Mouse (Mus musculus) fat pad, adult 2 months (tissue): Measurements from ENCODE around the gene Abhd8.

Source experiments
- DNase-seq: peaks from one replicate; pipeline ENCODE4 v3.0.0-alpha.2; 2011; ENCODE audit warnings: low read depth, low spot score; ENCODE audit errors: extremely low read depth

Gene Abhd8

DNA sequence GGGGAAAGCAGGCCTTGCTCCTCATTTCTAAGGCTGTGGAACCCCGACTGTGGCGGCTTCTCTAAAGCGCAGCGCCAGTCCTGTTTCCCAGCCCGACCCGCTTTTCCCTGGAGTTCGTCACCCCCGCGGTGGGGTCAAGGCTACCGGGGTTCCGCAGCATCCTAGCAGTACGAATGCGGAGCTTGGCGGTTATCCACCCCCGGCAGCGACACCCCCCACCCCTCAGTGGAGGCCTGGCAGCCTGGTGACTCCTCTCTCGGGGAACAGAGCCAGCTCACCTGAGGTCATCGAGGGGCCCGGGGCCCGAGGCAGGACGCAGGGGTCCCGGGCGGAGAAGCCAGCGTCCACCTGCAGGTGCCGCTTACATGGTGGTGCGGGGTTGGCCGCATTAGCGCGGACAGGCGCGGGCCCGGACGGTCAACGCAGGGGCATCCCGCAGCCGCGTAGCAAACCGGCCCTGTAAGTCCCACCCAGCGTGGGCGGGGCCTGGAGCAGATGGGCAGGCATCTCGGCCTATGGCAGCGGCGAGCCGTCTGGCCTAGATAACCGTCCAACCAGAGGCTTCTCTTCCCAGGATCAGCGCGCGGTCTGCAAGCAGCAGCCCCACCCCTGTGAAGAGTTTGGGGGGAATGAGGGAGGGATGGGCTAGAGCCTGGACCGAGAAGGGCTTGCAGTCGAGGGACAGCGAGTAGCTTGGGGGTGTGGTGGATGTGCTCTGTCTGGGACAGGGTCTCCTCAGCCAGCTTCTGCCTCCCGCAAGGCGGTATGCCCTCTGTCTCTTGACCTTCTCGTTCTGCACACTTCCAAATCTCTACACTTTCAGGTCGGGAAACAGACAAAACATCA, at the start of gene Abhd8:
TSS of gene Abhd8 (minus strand) at position 468 of the 846 bp plus-strand sequence.
- no peak for DNase-seq

DNA sequence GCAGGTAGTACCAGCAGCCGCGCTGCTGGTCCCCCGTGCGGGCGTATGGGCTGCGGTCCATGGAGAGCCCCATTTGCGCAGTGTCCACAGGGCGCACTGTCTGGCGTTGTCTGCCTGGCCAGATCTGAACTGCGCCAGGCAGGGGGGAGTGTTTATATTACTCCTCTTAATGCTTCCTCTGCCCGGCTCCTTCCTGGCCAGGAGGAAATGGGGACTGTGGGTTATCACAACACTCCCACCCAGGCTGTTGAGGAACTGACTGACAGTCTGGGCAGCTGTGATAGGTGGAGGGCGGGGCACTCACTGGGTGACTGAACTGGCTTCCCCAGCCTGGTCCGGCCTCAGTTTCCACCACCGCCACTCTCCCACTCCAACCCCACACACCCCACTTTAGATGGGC, 48.2 kb upstream of the Abhd8 start, which contains the start of gene Plvap:
TSS of gene Plvap (minus strand) at position 109 of the 400 bp plus-strand sequence.
- DNase-seq, result no peak

DNA sequence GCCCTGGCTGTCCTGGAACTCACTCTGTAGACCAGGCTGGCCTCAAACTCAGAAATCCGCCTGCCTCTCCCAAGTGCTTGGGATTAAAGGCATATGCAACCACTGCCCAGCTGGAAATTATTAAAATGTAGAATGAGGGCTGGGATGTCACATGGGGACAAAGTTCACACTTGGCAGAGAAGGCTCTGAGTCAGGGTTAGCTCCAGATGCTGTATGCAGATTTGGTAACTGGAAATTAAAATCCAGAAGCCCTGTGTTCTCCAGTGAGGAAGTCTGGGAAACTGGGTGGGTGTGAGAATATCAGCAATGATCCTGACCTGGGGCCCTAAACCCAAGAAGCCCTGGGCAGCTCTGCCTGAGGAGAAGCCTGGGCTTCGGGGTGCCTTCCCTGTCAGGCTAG, 45.9 kb upstream of the Abhd8 start:
- DNase-seq, result no peak

DNA sequence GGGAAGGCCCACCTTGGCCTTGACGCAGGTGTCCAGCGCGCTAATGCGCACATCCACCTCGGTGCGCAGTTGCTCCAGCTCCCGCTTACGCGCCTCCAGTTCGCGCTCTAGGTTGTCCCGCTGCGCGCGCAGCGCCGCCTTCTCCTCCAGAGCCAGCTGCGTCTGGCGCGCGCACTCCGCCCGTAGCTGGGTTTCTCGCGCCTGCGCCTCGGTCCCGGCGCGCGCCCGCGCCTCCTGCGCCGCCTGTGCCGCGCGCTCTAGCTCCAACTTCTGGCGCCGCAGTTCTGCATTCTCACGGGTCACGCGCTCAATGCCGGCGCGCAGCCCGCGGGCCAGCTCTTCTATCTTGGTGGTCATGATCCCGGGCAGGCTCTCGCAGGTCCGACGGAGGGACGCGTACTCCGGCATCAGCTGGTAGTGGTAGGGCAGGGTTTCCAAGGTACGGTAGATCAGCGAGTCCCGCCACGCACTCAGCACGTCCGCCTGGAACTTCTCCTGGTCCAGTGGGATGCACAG, 44.2 kb upstream of the Abhd8 start:
- DNase-seq, result no peak

DNA sequence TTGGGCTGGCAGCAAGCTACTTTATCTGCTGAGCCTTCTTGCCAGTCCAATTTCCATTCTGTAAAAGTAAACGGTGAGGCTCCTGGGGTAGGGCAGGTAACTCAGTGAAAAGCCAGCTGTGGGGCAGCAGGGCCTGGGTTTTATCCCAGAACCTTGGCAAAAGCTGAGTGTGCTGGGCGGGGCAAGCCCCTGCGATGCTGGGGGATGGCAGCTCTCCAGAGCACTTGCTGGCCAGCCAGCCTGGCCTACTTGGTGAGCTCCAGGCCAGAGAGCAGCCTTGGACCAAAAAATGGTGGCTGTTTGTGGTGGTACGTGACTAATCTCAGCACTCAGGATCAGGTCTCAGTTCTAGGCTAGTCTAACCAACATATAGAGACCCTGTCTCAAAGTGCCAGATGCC, 42.5 kb upstream of the Abhd8 start:
- no peak for DNase-seq

DNA sequence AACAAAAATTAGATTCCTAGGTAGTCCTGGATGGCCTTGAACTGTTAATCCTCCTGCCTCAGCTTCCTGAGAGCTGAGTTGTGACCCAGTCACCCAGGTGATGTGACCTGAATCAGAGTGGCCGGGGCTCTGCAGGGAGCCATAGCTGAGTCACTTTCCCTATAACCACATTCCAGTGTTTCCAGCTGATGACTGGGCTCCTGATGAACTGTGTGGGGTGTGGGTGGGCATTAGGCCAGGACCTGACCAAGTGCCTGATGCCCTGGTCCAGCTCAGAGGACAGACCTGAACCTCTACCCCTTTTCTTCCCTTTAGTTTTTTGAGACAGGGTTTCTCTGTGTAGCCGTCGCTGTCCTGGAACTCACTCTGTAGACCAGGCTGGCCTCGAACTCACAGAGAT, 41.9 kb upstream of the Abhd8 start:
- DNase-seq, result no peak

DNA sequence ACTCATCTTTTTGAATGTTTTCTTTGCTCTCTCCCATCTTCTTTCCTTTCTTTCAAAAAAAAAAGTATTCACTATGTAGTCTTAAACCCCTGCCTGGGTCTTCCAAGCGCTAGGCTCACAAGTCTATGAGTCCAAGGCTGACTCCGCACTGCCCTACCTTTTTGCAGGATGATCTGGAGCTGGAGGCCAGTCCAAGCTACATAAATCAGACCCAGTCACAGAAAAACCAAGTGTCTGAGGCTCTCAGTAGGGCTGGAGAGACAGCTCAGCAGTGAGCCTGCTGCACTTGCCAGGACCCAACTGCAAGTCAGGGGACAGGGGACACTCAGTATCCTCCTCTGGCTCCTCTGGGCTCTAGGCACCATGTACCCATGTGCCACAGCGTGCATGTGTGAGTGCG, 40.9 kb upstream of the Abhd8 start:
- DNase-seq, result no peak

DNA sequence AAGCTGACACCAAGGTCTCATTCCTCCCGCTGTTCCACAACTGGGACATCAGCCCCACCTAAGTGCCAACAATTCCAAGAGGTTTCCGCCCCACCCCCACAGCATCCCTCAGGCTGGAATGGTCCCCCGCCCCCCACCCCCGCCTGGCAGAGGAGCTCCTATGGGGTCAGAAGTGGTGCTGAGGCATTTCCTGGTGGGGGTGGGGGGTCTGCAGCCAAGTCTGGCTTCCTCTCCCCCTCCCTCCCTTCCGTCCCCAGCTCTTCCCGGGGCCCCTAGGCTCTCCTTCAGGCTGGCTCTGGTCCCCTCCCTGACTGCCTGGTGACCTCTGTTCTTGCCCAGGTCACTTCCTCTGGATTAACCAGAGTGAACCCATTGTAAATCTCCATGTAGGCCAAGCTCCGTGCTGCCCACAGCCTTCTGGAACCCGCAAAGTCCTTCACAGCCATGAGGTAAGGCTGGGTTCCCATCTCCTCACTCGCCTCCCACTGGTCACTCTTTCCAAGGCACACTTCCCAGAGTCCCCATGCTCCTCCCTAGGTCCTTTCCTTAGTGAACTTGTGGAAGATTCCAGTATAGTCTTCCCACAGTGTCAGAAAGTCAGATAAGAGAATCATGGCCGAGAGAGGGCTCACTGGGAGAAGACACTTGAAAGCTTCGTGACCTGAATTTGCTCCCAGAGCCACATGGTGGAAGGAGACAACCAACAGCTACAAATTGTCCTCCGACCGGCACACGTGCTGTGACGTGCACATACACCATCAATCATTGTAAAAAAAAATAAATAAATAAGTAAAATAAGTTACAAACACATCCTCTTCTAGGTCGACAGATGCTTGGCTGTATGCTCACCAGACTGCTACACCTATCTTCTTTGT, 35.6 kb upstream of the Abhd8 start:
- DNase-seq, result no peak

DNA sequence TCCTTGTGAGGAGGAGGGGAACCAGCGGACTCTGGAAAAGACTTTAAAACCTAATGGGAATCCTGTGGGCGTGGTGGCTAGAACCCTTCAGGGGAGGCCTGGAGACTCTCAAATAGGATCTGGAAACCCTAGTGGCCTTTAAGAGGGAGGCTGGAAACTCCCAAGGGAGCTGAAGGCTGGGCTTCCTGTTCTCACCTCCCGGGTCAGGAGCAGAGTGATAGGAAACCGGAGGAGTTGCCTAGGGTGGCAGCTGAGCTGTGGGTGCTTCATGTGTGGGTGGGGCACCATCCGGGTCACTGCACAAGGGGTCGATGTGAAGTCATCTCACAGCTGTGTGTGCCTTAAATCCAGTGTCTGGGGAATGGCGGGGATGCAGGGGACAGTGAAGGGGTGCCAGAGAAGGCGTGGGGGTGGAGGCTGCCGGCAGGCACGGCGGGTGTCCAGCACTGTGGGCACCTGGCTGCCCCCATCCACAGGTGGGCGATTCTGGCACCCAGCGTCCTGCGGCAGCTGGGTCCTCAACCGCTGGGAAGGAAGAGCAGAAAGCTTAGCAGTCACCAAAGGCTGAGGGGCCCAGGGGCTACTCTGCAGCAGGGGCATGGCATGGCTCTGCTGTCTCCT, 34.5 kb upstream of the Abhd8 start:
- DNase-seq, result no peak

DNA sequence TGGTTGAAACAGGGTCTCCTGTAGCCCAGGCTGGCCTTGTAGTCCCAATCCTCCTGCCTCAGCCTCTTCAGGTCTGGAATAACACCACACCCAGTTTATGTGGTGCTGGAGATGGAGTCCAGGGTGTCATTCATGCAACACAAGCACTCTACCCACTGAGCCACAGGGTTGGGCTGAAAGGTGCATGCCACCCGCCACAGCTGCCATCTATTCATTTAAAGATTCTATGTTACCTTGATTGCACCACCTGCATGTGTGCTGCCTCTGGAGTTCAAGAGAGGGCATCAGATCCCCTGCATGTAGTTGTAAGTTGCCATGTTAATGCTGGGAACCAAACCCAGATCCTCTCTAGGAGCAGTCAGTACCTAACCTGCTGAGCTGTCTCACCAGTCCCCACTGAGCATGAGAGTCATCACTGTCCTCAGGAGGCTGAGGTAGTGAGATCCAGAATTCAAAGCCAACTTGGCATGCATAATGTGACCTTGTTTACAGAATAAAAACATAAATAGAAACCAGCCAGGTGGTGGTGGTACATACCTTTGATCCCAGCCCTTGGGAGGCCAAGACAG, 33.7 kb upstream of the Abhd8 start:
- DNase-seq, result no peak

DNA sequence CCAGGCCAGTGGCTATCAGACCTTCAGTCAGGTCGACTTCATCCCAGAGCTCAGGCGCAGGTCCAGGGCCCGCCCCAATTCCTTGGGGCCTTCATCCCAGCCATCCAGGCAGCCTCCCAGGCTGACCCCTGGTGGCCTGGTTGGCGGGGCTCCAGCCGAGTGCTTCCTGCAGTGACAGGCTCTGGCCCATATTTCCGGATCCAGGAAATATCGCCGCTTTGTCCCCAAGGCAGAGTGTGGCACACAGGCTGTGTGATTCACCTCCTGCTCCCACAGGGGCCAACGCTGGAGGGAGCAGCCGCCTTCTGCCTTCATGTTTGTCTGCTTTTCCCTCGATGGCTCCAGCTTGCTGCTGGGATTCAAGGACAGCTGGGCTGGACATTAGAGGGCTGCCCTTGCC, 33.0 kb upstream of the Abhd8 start:
- DNase-seq, result no peak

DNA sequence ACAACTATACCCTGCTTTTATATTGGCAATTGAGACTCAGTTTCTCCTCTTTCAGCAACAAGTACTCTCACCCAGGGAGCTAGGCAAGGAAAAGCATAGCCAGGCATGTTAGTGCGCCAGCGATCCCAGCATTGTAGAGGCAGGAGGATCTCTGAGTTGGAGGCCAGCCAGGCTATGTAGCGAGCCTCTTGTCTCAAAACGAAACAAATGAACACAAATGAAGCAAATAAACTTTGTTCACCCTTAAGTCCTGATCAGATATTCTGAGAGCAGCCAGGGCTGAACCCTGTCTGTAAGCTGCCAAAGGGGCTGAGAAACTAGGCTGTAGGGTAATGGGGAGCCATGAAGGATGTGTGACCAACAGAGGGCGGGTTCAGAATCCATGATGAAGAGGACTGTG, 32.4 kb upstream of the Abhd8 start:
- DNase-seq, result no peak

DNA sequence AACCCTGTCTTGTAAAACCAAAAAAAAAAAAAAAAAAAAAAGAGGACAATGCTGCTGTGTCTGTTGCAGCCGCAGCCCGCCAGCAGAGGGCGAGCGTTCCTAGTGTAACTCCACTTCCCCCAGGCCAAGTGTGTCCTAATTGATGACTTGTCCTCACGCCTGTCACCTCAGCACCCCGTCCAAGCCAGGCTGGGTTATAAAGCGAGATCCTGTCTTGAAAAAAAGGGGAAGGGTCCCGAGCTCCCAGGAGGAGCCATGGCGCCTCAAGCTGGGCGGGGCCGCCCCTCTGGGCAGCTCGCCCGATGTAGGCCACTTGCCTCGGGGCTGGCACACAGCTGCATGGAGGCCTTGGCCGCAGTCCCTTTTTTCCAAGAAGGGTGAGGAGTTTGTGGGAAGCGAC, 31.6 kb upstream of the Abhd8 start:
- no peak for DNase-seq

DNA sequence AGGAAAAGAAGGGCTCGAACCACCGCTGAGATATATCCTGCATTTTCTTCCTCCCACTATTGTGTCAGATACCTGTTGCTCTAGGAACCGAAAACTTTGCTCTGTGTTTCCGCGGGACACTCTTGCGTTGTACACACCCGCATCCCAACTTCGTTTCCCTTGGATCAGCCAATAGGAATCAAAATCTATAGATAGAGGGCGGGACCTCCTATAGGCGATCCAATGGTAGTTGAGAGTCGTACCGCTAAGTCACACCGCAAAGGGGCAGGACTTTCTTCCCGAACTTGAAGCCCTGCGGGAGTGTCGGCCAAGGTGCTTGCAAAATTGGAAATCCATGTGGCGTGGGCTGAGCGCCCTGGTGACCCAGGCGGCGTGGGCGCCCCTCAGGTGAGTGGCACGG, 25.0 kb upstream of the Abhd8 start:
- peak; percentile 93 for DNase-seq

DNA sequence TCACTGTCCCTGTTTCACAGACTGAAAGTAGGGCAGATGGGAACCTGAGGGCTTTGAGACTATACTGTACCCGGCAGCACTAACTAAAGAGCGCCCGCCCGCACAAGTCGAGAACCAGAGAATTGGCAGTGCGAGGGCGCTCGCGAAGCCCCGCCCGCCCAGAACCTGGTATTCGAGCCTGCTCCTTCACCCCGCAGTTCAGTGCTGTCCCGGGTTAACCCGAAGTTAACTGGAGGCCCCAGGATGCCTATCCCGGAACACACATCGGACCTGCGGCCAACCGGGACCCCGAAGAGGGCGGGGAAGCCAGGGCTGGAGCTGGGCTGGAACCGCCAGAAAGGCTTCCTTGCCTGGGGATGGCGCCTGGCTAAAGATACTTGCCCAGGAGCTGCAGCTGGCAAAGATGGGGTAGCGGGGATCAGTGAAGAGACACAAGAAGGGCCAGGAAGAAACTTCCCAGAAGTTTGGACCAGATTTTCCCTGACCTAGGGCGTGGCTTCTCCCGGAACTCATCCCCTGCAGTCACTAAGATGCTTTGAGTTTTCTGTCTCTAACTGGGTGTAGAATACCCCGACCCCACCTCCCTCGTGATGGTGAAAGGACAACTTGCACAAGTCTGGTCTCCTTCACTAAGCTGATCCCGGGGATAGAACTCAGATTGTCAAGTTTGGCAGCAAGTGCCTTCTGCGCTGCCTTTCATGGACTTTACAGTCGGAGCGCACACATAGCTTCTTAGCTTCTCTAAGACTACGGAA, 24.4 kb upstream of the Abhd8 start, which contains the start of gene Gtpbp3:
TSS of gene Gtpbp3 (plus strand) at position 413 of the 755 bp plus-strand sequence.
- no peak for DNase-seq

DNA sequence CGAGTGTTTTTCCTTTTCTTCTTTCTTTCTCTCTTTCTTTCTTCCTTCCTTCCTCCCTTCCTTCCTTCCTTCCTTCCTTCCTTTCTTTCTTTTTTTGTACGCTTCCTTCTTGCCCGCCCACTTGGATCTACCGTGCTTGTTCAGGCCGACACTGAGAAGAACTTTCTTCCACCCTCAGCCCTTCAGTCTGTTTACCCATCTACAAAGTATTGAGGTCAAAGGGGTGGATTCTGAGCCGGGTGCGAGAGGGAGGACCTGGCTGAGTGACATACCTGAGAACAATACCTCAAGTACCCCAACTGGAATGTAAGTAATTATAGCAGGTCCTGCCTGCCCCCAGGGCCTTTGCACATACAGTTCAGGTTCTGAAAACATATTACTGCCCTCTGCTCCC, 22.7 kb upstream of the Abhd8 start:
- no peak for DNase-seq

DNA sequence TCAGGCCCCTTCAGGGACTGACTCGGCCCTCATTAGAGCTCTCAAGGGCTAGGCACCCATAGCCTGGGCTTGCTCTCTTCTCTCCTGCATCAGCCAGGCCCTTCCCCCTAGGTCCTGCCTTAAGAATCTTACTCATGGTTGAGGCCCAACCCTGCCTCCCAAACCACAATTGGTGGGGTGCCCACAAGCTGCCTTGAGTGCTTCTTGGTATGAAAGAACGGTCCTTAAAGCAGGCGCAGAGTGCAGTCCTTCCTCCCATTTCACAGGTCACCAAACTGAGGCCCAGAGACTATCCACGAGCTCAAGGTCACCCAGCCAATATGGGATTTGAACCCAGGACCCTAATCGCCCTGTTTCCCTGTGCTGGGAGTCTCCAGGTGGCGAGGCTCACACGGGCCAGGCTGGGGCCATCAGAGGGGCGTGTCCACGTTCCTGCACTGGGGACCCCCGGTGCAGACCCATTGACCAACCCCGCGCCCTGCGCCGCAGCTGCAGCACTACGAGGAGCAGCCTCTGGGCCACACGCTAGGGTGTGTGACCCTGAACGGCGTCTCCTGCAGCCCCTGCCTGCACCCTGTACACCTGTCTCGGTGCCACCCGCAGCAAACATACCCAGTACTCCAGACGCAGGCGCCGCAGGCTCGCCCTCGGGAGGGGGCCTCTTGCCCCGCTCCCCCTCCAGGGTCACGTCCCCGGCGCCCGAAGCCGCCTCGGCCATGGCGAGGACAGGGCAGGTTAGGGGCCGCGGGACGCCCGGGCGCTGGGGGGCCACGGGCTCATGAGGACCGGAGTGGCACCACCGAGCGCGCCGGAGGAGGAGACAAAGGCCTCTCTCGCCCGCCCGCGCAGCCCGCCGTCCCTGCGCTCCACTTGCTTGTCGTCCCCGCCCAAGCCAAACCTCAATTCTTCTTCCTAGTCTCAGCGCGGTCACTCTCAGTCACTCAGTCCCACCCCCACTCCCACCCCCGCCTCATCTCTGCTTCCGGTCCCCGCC, 22.0 kb upstream of the Abhd8 start, which contains the start of gene Ano8:
TSS of gene Ano8 (minus strand) at position 822 of the 994 bp plus-strand sequence.
- DNase-seq, result no peak

DNA sequence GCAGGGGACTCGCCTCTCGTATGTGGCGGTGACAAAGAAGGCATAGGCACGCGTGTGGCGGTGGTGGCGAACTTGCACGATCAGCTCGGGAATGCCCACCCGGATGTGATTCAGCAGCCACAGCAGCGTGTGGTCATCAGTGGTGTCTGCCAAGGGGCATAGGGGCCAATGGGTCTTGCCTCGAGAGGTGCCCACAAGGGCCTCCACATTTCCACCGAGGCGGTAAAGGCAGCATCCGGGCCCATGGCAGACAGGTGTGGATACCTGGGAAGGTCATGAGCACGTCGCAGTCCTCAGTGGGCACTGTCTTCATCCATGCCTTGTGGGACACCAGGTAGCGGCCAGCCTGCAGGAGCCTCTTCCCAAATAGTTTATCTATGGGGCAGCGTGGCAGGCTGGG, 21.3 kb upstream of the Abhd8 start:
- DNase-seq, result no peak

DNA sequence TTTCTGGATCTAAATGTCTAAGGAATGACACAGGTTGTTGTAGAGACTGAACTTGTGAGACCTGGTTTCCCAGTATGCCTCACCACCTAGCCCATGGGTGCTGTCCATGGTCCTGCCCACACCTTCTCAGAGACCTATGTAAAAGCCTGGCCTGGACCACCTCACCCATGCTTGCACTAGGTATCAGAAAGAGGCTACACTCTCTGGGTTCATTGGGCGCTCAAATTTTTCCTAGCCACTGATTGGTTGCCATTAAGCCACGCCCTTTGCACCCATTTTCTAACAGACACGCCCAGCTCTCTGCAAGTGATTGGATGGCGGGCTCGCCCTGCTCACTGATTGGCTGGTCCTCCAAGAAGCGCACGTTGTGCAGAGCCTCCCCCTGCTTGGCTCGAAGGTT, 20.5 kb upstream of the Abhd8 start:
- no peak for DNase-seq
